Mouse (Mus musculus) MEL (cell line): ENCODE data around the gene Cspg4. TPM values are rescaled to one million over a fixed set of nuclear protein-coding genes. Genes with fewer than 3 reads are reported as not detected.
A peak's percentile ranks its signal among the peaks of the same experiment; 100 is the strongest.

ENCODE experiments used
- DNase-seq: peaks from one replicate; pipeline ENCODE4 v3.0.0; 2011; ENCODE audit warnings: low read depth, low spot score
- H3K27ac ChIP-seq: 2 replicates; pipeline ENCODE4 v1.5.1; 2012; ENCODE audit warnings: low read depth, mild to moderate bottlenecking, control low read depth, low read length, moderate library complexity; ENCODE audit not compliant: control insufficient read depth
- H3K27me3 ChIP-seq, 2 experiments: fragments of 150-350 bp in 1 of 2; sonication (generic) in 1 of 2; 2 replicates each; pipeline ENCODE4 v1.6.1; 2012; ENCODE audit warnings: low read length in 2 of 2, mild to moderate bottlenecking in 2 of 2, improper control_type of control experiment in 1 of 2, moderate library complexity in 1 of 2; ENCODE audit not compliant: insufficient read depth in 2 of 2, control insufficient read depth in 1 of 2
- H3K36me3 ChIP-seq, 2 experiments: 2 replicates each; pipeline ENCODE4 v1.6.1; 2012 to 2014; ENCODE audit warnings: low read length in 2 of 2, improper control_type of control experiment in 1 of 2, inconsistent platforms in 1 of 2, mild to moderate bottlenecking in 1 of 2; ENCODE audit not compliant: insufficient read depth in 2 of 2, control insufficient read depth in 1 of 2
- H3K4me1 ChIP-seq, 2 experiments: fragments of 150-350 bp in 1 of 2; sonication (generic) in 1 of 2; 2 replicates each; pipeline ENCODE4 v1.6.1; 2012; ENCODE audit warnings: low read length in 2 of 2, improper control_type of control experiment in 1 of 2, mild to moderate bottlenecking in 1 of 2; ENCODE audit not compliant: insufficient read depth in 2 of 2, control insufficient read depth in 1 of 2
- H3K4me3 ChIP-seq, 2 experiments: fragments of 150-350 bp in 1 of 2; sonication (generic) in 1 of 2; 2 replicates each; pipeline ENCODE4 v1.5.1; 2012; ENCODE audit warnings: low read depth in 2 of 2, low read length in 2 of 2, mild to moderate bottlenecking in 2 of 2, moderate library complexity in 2 of 2, control low read depth in 1 of 2, improper control_type of control experiment in 1 of 2; ENCODE audit not compliant: control insufficient read depth in 1 of 2, insufficient read depth in 1 of 2
- H3K79me2 ChIP-seq: 2 replicates; pipeline ENCODE4 v1.6.1; 2012; ENCODE audit warnings: mild to moderate bottlenecking, low read length, moderate library complexity; ENCODE audit not compliant: control insufficient read depth, poor library complexity, insufficient read depth
- H3K9ac ChIP-seq: 2 replicates; pipeline ENCODE4 v1.6.1; 2012; ENCODE audit warnings: low read depth, mild to moderate bottlenecking, control low read depth, low read length, moderate library complexity; ENCODE audit not compliant: control insufficient read depth, poor library complexity, severe bottlenecking
- H3K9me3 ChIP-seq: fragments of 150-350 bp; sonication (generic); replicated peaks from 2 replicates; pipeline ENCODE4 v1.6.1; 2012; ENCODE audit warnings: mild to moderate bottlenecking, low read length, improper control_type of control experiment, moderate library complexity; ENCODE audit not compliant: insufficient read depth
- BHLHE40 ChIP-seq: IDR thresholded peaks from 2 replicates; pipeline ENCODE4 v1.6.1; 2012; ENCODE audit warnings: low read depth, mild to moderate bottlenecking, inconsistent platforms, low read length, improper control_type of control experiment, borderline replicate concordance
- CHD1 ChIP-seq: IDR thresholded peaks from 2 replicates; pipeline ENCODE4 v1.6.1; 2012; ENCODE audit warnings: low read depth, mild to moderate bottlenecking, inconsistent platforms, low read length, improper control_type of control experiment
- CTCF ChIP-seq, 3 experiments: IDR thresholded peaks in 2 of 3; conservative IDR thresholded peaks in 1 of 3; 2 replicates each; pipeline ENCODE4 v1.5.1; 2011 to 2012; ENCODE audit warnings: low read length in 3 of 3, low read depth in 2 of 3, mild to moderate bottlenecking in 2 of 3, improper control_type of control experiment in 1 of 3, inconsistent platforms in 1 of 3, mixed read lengths in 1 of 3, moderate library complexity in 1 of 3; ENCODE audit not compliant: control insufficient read depth in 1 of 3, insufficient read depth in 1 of 3, poor library complexity in 1 of 3, severe bottlenecking in 1 of 3
- E2F4 ChIP-seq: IDR thresholded peaks from 2 replicates; pipeline ENCODE4 v1.6.1; 2011; ENCODE audit warnings: low read depth, low read length, improper control_type of control experiment, borderline replicate concordance
- ELF1 ChIP-seq: IDR thresholded peaks from 2 replicates; pipeline ENCODE4 v1.6.1; 2014; ENCODE audit warnings: low read depth, mild to moderate bottlenecking, inconsistent platforms, low read length, improper control_type of control experiment, moderate library complexity
- EP300 ChIP-seq, 2 experiments: IDR thresholded peaks; 2 replicates each; pipeline ENCODE4 v1.6.1; 2011; ENCODE audit warnings: improper control_type of control experiment in 2 of 2, low read length in 2 of 2, low read depth in 1 of 2, mild to moderate bottlenecking in 1 of 2
- ETS1 ChIP-seq: IDR thresholded peaks from 2 replicates; pipeline ENCODE4 v1.6.1; 2012; ENCODE audit warnings: low read depth, mild to moderate bottlenecking, inconsistent platforms, low read length, improper control_type of control experiment, moderate library complexity
- GATA1 ChIP-seq: IDR thresholded peaks from 2 replicates; pipeline ENCODE4 v1.6.1; 2011; ENCODE audit warnings: low read depth, low read length, improper control_type of control experiment
- HCFC1 ChIP-seq: IDR thresholded peaks from 2 replicates; pipeline ENCODE4 v1.6.1; 2012; ENCODE audit warnings: low read depth, mild to moderate bottlenecking, inconsistent platforms, low read length, improper control_type of control experiment, moderate library complexity
- MAZ ChIP-seq: IDR thresholded peaks from 2 replicates; pipeline ENCODE4 v1.6.1; 2012; ENCODE audit warnings: low read depth, mild to moderate bottlenecking, inconsistent platforms, low read length, improper control_type of control experiment
- MXI1 ChIP-seq: IDR thresholded peaks from 2 replicates; pipeline ENCODE4 v1.6.1; 2011; ENCODE audit warnings: mild to moderate bottlenecking, low read depth, low read length, improper control_type of control experiment
- MYB ChIP-seq: IDR thresholded peaks from 2 replicates; pipeline ENCODE4 v1.6.1; 2011; ENCODE audit warnings: mild to moderate bottlenecking, low read depth, low read length, improper control_type of control experiment
- MYC ChIP-seq: IDR thresholded peaks from 2 replicates; pipeline ENCODE4 v1.6.1; 2011; ENCODE audit warnings: low read depth, mild to moderate bottlenecking, low read length, improper control_type of control experiment, moderate library complexity
- POLR2A ChIP-seq, 2 experiments: IDR thresholded peaks; 2 replicates each; pipeline ENCODE4 v1.6.1; 2011 to 2012; ENCODE audit warnings: low read length in 2 of 2, mild to moderate bottlenecking in 2 of 2, control low read depth in 1 of 2, improper control_type of control experiment in 1 of 2, low read depth in 1 of 2, moderate library complexity in 1 of 2; ENCODE audit not compliant: control insufficient read depth in 1 of 2, insufficient read depth in 1 of 2, poor library complexity in 1 of 2
- POLR2AphosphoS2 ChIP-seq: IDR thresholded peaks from 2 replicates; pipeline ENCODE4 v1.6.1; 2011; ENCODE audit warnings: low read length, improper control_type of control experiment
- RAD21 ChIP-seq: IDR thresholded peaks from 2 replicates; pipeline ENCODE4 v1.6.1; 2011; ENCODE audit warnings: mild to moderate bottlenecking, low read depth, low read length, improper control_type of control experiment
- RCOR1 ChIP-seq: IDR thresholded peaks from 2 replicates; pipeline ENCODE4 v1.6.1; 2012; ENCODE audit warnings: low read depth, mild to moderate bottlenecking, inconsistent platforms, low read length, improper control_type of control experiment
- SIN3A ChIP-seq: IDR thresholded peaks from 2 replicates; pipeline ENCODE4 v1.6.1; 2012; ENCODE audit warnings: low read length, improper control_type of control experiment, inconsistent platforms
- SMC3 ChIP-seq: IDR thresholded peaks from 2 replicates; pipeline ENCODE4 v1.6.1; 2011; ENCODE audit warnings: low read depth, low read length, improper control_type of control experiment
- TBP ChIP-seq: IDR thresholded peaks from 2 replicates; pipeline ENCODE4 v1.8.0; 2011; ENCODE audit warnings: low read depth, low read length, improper control_type of control experiment
- TCF12 ChIP-seq: IDR thresholded peaks from 2 replicates; pipeline ENCODE4 v1.6.1; 2014; ENCODE audit warnings: low read depth, mild to moderate bottlenecking, inconsistent platforms, low read length, improper control_type of control experiment, moderate library complexity
- UBTF ChIP-seq: IDR thresholded peaks from 2 replicates; pipeline ENCODE4 v1.6.1; 2012; ENCODE audit warnings: low read depth, mild to moderate bottlenecking, inconsistent platforms, low read length, improper control_type of control experiment, moderate library complexity, borderline replicate concordance; ENCODE audit not compliant: insufficient read depth
- USF1 ChIP-seq: IDR thresholded peaks from 2 replicates; pipeline ENCODE4 v1.6.1; 2014; ENCODE audit warnings: low read depth, mild to moderate bottlenecking, inconsistent platforms, low read length, improper control_type of control experiment, moderate library complexity
- USF2 ChIP-seq, 2 experiments: IDR thresholded peaks; 2 replicates each; pipeline ENCODE4 v1.6.1; 2011 to 2012; ENCODE audit warnings: improper control_type of control experiment in 2 of 2, low read length in 2 of 2, borderline replicate concordance in 1 of 2, inconsistent platforms in 1 of 2, low read depth in 1 of 2, mild to moderate bottlenecking in 1 of 2; ENCODE audit not compliant: insufficient read depth in 1 of 2
- ZC3H11A ChIP-seq: IDR thresholded peaks from 2 replicates; pipeline ENCODE4 v1.6.1; 2012; ENCODE audit warnings: low read depth, mild to moderate bottlenecking, inconsistent platforms, low read length, improper control_type of control experiment
- ZNF384 ChIP-seq: IDR thresholded peaks from 2 replicates; pipeline ENCODE4 v1.6.1; 2012; ENCODE audit warnings: low read depth, mild to moderate bottlenecking, inconsistent platforms, low read length, improper control_type of control experiment
- polyA plus RNA-seq, 2 experiments: library from polyadenylated mRNA; stranded (reverse) in 1 of 2; unstranded in 1 of 2; fragments of >175 nt in 1 of 2; fragments of >200 nt in 1 of 2; gene quantifications; 2 replicates each; pipeline versions ENCODE4 v1.2.1 to v1.2.4; 2012; ENCODE audit warnings: low replicate concordance in 2 of 2, low read depth in 1 of 2; ENCODE audit not compliant: insufficient read length in 2 of 2, insufficient read depth in 1 of 2, missing spikeins in 1 of 2
- total RNA-seq: library from RNA; depleted of rRNA; stranded (reverse); fragments of 300-350 nt; gene quantifications from 2 replicates; pipeline ENCODE4 v1.2.3, GENCODE M21; 2012

The Cspg4 gene
- total and polyA plus RNA-seq, 3 experiments = 0.15 to 0.23 TPM; not detected in 1

DNA sequence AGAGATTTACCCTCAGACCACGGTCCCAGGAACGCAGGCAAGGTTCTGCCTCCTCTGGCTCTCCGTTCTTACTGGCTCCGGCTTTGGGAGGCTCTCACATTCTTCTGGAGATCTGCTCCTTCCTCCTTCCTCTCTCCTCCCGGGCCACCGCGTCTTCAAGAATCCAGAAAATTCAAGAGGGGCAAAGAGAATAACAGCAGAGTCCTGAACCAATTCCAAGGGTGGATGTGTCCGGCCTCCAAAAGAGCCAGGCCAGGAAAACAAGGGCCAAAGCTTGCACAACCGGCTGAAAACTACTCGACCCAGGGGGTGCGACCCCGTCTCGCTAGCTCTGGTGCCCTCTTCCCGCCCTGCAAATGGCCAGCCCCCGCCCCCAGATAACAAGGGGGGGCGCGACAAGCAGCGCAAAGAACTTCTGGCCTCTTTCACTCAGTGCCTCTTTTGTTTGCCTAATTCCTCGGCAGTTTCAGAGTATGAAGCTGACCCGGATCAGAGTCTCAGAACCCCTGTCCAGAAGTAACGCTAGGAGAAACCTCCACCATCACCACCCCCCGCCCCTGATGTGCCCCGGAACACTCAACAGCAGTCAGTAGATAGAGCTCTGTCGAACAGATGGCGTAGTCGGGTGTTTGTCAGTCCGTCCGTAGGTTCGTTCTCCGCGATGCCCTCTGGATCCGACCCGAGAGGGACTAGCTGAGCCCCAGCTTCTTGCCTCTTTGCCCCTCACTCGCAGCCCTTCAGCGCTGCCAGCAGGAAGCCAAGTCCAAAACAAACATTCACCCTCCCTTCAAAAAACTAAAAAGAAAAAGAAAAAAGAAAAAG is 62.6 kb downstream of the Cspg4 start:
- Histone ChIP-seq H3K9ac (peak overlapping the region; percentile 88), H3K27me3 (no peaks in the 10 kb centered on the region), H3K9me3 (no peaks in the 10 kb centered on the region), H3K36me3 (peaks cover 0 to 9% of the 10 kb centered on the region in 2 experiments; a peak in 2 of 4 replicates), H3K4me1 (peaks cover 5 to 30% of the 10 kb centered on the region in 2 experiments; a peak in 3 of 4 replicates), H3K4me3 (peak overlapping the region; percentile 78 to 92), H3K79me2 (no peaks in the 10 kb centered on the region; the same call in 1 of the 2 replicates), H3K27ac (peak overlapping the region; percentile 38)
- peak; percentile 67 for DNase-seq
- 0 out of 2 replicates have a peak, but pooled peaks have one; percentile 27 for TF ChIP-seq CHD1
- no peak for TF ChIP-seq UBTF
- 0 out of 2 replicates have a peak, but pooled peaks have one; percentile 56 for TF ChIP-seq SIN3A
- TF ChIP-seq USF1 = no peak
- 0 out of 2 replicates have a peak, but pooled peaks have one; percentile 8 for TF ChIP-seq HCFC1

DNA sequence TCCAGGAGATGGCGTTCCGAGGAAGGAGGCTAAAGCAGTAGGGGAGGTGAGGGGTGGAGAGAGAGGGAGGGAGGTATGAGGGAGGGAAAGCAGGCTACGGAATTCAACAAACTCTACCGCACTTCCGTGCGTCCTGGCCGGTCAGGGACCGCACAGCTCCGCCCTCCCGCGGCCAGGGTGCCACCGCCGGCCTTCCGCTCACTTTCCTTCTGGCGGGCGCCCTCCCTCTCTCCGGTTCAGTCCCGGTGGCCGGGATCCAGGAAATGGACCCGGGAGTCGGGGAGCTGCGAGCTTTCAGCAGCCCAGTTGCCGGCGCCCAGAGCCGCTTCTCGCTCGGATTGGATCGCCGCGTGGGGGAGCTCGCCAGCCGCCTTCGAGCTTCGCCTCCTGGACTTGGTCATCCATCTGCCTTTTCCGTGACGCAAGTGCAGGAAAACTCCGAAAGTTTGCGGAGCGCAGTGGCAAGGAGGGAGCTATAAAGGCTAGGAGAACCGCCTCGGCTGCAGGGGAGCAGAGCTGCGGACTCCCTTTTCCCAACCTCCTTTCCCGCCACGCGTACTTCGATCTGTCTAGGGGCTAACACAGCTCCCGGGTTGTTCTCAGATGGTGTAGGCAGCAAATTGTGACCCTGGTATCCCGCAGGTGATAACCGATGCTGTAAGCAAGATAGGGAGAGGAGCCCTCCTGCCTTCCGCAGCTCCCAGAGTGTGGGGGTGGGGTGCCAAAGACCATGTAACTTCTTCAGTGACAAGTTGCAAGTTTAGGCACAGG is 63.4 kb downstream of the Cspg4 start, which contains the start of gene Snx33:
TSS of gene Snx33 (minus strand) at position 331 of the 771 bp plus-strand sequence.
- H3K27me3 ChIP-seq = no peaks in the 10 kb centered on the region
- peaks cover 0 to 12% of the 10 kb centered on the region in 2 experiments; a peak in 2 of 4 replicates for H3K36me3 ChIP-seq
- DNase-seq = peak; percentile 84
- peak within 1 kb of the TSS; percentile 88 for H3K9ac ChIP-seq
- H3K4me3 ChIP-seq = peak within 1 kb of the TSS; percentile 78 to 92
- H3K9me3 ChIP-seq = no peaks in the 10 kb centered on the region
- peaks cover 5 to 30% of the 10 kb centered on the region in 2 experiments; a peak in 3 of 4 replicates for H3K4me1 ChIP-seq
- no peaks in the 10 kb centered on the region; the same call in 1 of the 2 replicates for H3K79me2 ChIP-seq
- H3K27ac ChIP-seq = peak within 1 kb of the TSS; percentile 38
- TF ChIP-seq BHLHE40 = no peak
- TF ChIP-seq ZNF384 = no peak
- TF ChIP-seq USF2 (IDR thresholded peaks at IDR 0.05; ENCODE audit: borderline replicate concordance in 1 of 2, insufficient read depth in 1 of 2, low read depth in 1 of 2, low read length in 2 of 2) = no peak
- peak; percentile 42 for TF ChIP-seq RAD21
- peak; percentile 45; the same call in 1 of the 2 replicates for TF ChIP-seq ELF1
- no peak for TF ChIP-seq TBP
- peak; percentile 58 to 60; a peak in 3 of 4 replicates for TF ChIP-seq POLR2A (IDR thresholded peaks at IDR 0.05; ENCODE audit: control insufficient read depth in 1 of 2, insufficient read depth in 1 of 2, low read depth in 1 of 2, low read length in 2 of 2, poor library complexity in 1 of 2)
- peak; percentile 8; the same call in 1 of the 2 replicates for TF ChIP-seq TCF12
- peak; percentile 49 for TF ChIP-seq SMC3
- TF ChIP-seq RCOR1 = peak; percentile 46; the same call in 1 of the 2 replicates
- peak; percentile 91; the same call in 1 of the 2 replicates for TF ChIP-seq UBTF
- peak; percentile 18; the same call in 1 of the 2 replicates for TF ChIP-seq GATA1
- 0 out of 2 replicates have a peak, but pooled peaks have one; percentile 30 for TF ChIP-seq HCFC1
- TF ChIP-seq EP300 (IDR thresholded peaks at IDR 0.05; ENCODE audit: low read depth in 1 of 2, low read length in 2 of 2) = no peak
- TF ChIP-seq MYC = no peak
- TF ChIP-seq MYB = no peak
- TF ChIP-seq SIN3A = peak; percentile 45; the same call in 1 of the 2 replicates
- TF ChIP-seq MXI1 = peak; percentile 67
- peak; percentile 71; the same call in 1 of the 2 replicates for TF ChIP-seq MAZ
- peak; percentile 35 for TF ChIP-seq ZC3H11A
- no peak for TF ChIP-seq POLR2AphosphoS2
- peak; percentile 63; the same call in 1 of the 2 replicates for TF ChIP-seq E2F4
- TF ChIP-seq USF1 = no peak
- TF ChIP-seq ETS1 = peak; percentile 27
- peak in 2 of 3 experiments; percentile 63 to 83; a peak in 5 of 6 replicates for TF ChIP-seq CTCF (IDR thresholded peaks at IDR 0.05 in 2 of 3, conservative IDR thresholded peaks at IDR 0.05 in 1 of 3; ENCODE audit: control insufficient read depth in 1 of 3, insufficient read depth in 1 of 3, low read depth in 2 of 3, low read length in 3 of 3, poor library complexity in 1 of 3, severe bottlenecking in 1 of 3)
